Mouse (Mus musculus) heart, postnatal 0 days (tissue): Measurements from ENCODE around the gene Gria3.

ENCODE experiments used
- CTCF ChIP-seq: IDR thresholded peaks from 2 replicates; pipeline ENCODE4 v1.5.1; 2016; ENCODE audit warnings: antibody characterized with exemption, control low read depth, low read depth
- EP300 ChIP-seq: IDR thresholded peaks from 2 replicates; pipeline ENCODE4 v1.6.1; 2016; ENCODE audit warnings: antibody characterized with exemption, low read depth

GRCm38 (mm10) chrX:41578797-41579196, 178.1 kb downstream of the Gria3 start:
- no peak for TF ChIP-seq CTCF
- no peak for TF ChIP-seq EP300
